Mouse (Mus musculus) kidney, adult 2 months (tissue): ENCODE data around the gene Tut1. TPM values are rescaled to one million over a fixed set of nuclear protein-coding genes. Genes with fewer than 3 reads are reported as not detected.

ENCODE experiments used
- DNase-seq: peaks from one replicate; pipeline ENCODE4 v3.0.0; 2021
- H3K27ac ChIP-seq: fragments of 200-500 bp; 2 replicates; pipeline ENCODE4 v1.5.1; 2012; ENCODE audit warnings: low read depth, low read length, control low read depth, inconsistent platforms; ENCODE audit not compliant: insufficient read depth
- H3K27me3 ChIP-seq: fragments of 200-500 bp; replicated peaks from 2 replicates; pipeline ENCODE4 v1.6.1; 2012; ENCODE audit warnings: mild to moderate bottlenecking, moderate library complexity, low read length, inconsistent platforms; ENCODE audit not compliant: control insufficient read depth, insufficient read depth
- H3K36me3 ChIP-seq: fragments of 200-500 bp; 2 replicates; pipeline ENCODE4 v1.6.1; 2012; ENCODE audit warnings: mild to moderate bottlenecking, moderate library complexity, low read length, inconsistent platforms; ENCODE audit not compliant: control insufficient read depth, insufficient read depth
- H3K4me1 ChIP-seq: fragments of 200-500 bp; 2 replicates; pipeline ENCODE4 v1.6.1; 2011; ENCODE audit warnings: low read length; ENCODE audit not compliant: control insufficient read depth, insufficient read depth
- H3K4me3 ChIP-seq: fragments of 200-500 bp; 2 replicates; pipeline ENCODE4 v1.5.1; 2011; ENCODE audit warnings: mild to moderate bottlenecking, low read depth, low read length, control low read depth; ENCODE audit not compliant: insufficient read depth
- CTCF ChIP-seq: fragments of 200-500 bp; conservative IDR thresholded peaks from 2 replicates; pipeline ENCODE4 v1.5.1; 2011; ENCODE audit warnings: low read depth, mild to moderate bottlenecking, control low read depth, low read length, moderate library complexity, mixed read lengths; ENCODE audit not compliant: insufficient read depth, insufficient read length
- POLR2A ChIP-seq: fragments of 200-500 bp; IDR thresholded peaks from one replicate; pipeline ENCODE4 v1.6.1; 2011; ENCODE audit warnings: low read depth, low read length, control low read depth
- WGBS: fragments of 180-500 bp; shearing (Covaris S2); methylation state at CpG from one replicate; pipeline ENCODE4 v1.1.7; 2018; 5-methylcytosine and 5-hydroxymethylcytosine counted together
- polyA plus RNA-seq: library from polyadenylated mRNA; depleted of rRNA; stranded (reverse); fragments of >200 nt; gene quantifications from 2 replicates; pipeline ENCODE4 v1.2.3, GENCODE M21; 2012

The Tut1 gene
- polyA plus RNA-seq, 1 experiment: 14.3 TPM

- no peak overlapping the region for H3K27ac ChIP-seq
- no peaks in the 10 kb centered on the region for H3K27me3 ChIP-seq
- TF ChIP-seq CTCF (no peak), POLR2A (no peak)
- no peaks in the 10 kb centered on the region; the same call in none of the 2 replicates for H3K36me3 ChIP-seq
- H3K4me3 ChIP-seq: no peak overlapping the region
- WGBS: 84% methylated on average over 7 of the region's 7 CpGs
- DNase-seq: no peak
- H3K4me1 ChIP-seq: no peaks in the 10 kb centered on the region
Observed at GRCm38 (mm10) chr19:8930771-8931170, 22.9 kb upstream of the Tut1 start.

GRCm38 (mm10) chr19:8936736-8937135 is 16.9 kb upstream of the Tut1 start:
- Histone ChIP-seq H3K4me3 (no peak overlapping the region), H3K27me3 (no peaks in the 10 kb centered on the region), H3K4me1 (0 out of 2 replicates have a peak, but pooled peaks cover 2% of the 10 kb centered on the region), H3K27ac (no peak overlapping the region), H3K36me3 (peaks cover 2% of the 10 kb centered on the region)
- DNase-seq: no peak
- TF ChIP-seq POLR2A: no peak
- TF ChIP-seq CTCF: no peak
- 60% methylated on average over 2 of the region's 2 CpGs for WGBS

GRCm38 (mm10) chr19:8940526-8941133 is 13.0 kb upstream of the Tut1 start:
- WGBS: 82% methylated on average over 15 of the region's 15 CpGs

GRCm38 (mm10) chr19:8941136-8941514 is 12.5 kb upstream of the Tut1 start:
- Histone ChIP-seq H3K4me3 (peak overlapping the region; percentile 22; the same call in 1 of the 2 replicates), H3K36me3 (peaks cover 5% of the 10 kb centered on the region), H3K4me1 (peaks cover 7% of the 10 kb centered on the region; the same call in 1 of the 2 replicates), H3K27me3 (no peaks in the 10 kb centered on the region), H3K27ac (0 out of 2 replicates have a peak overlapping the region, but pooled peaks have one; percentile 8)
- no peak for DNase-seq
- WGBS: 42% methylated on average over 10 of the region's 10 CpGs
- TF ChIP-seq CTCF (no peak), POLR2A (no peak)

More at GRCm38 (mm10) chr19:8940526-8941133, 13.0 kb upstream of the Tut1 start:
- Histone ChIP-seq H3K27ac (no peak overlapping the region), H3K27me3 (no peaks in the 10 kb centered on the region), H3K4me1 (peaks cover 7% of the 10 kb centered on the region; the same call in 1 of the 2 replicates), H3K4me3 (no peak overlapping the region), H3K36me3 (peaks cover 2% of the 10 kb centered on the region)
- no peak for DNase-seq
- TF ChIP-seq CTCF: no peak
- no peak for TF ChIP-seq POLR2A

- Histone ChIP-seq H3K4me1 (peaks cover 7% of the 10 kb centered on the region; the same call in 1 of the 2 replicates), H3K27me3 (no peaks in the 10 kb centered on the region), H3K4me3 (peak within 1 kb of the TSS; percentile 88), H3K27ac (peak within 1 kb of the TSS; percentile 94), H3K36me3 (peaks cover 7% of the 10 kb centered on the region)
- TF ChIP-seq POLR2A: peak; percentile 69
- no peak for TF ChIP-seq CTCF
- peak; percentile 98 for DNase-seq
- under 1% methylated on average over 64 of the region's 64 CpGs for WGBS
Observed at GRCm38 (mm10) chr19:8941515-8942217, 12.0 kb upstream of the Tut1 start, which contains the start of gene Mta2. TSS of gene Mta2 (plus strand) at chr19:8941875.

- Histone ChIP-seq H3K27me3 (no peaks in the 10 kb centered on the region), H3K4me1 (peaks cover 4% of the 10 kb centered on the region; the same call in 1 of the 2 replicates), H3K27ac (peak overlapping the region; percentile 94), H3K4me3 (peak overlapping the region; percentile 88), H3K36me3 (peaks cover 9% of the 10 kb centered on the region)
- DNase-seq: peak; percentile 66
- no peak for TF ChIP-seq CTCF
- no peak for TF ChIP-seq POLR2A
- WGBS: under 1% methylated on average over 45 of the region's 46 CpGs
Observed at GRCm38 (mm10) chr19:8942276-8942964, 11.2 kb upstream of the Tut1 start.

GRCm38 (mm10) chr19:8943047-8943446 is 10.6 kb upstream of the Tut1 start:
- WGBS: 45% methylated on average over 2 of the region's 2 CpGs
- Histone ChIP-seq H3K27me3 (no peaks in the 10 kb centered on the region), H3K4me1 (peaks cover 4% of the 10 kb centered on the region; the same call in 1 of the 2 replicates), H3K4me3 (peak overlapping the region; percentile 88), H3K27ac (no peak overlapping the region), H3K36me3 (peaks cover 11% of the 10 kb centered on the region)
- DNase-seq: no peak
- TF ChIP-seq POLR2A (no peak), CTCF (no peak)
